19 mouse cellular contexts compared by ENCODE assay signal in genomic region chr12:86124016-86124415, GRCm38 (mm10).
"Had no signal": no experiment of that assay in that cellular context is flagged by ENCODE, and none has a peak within 500 bp of the region (broad histone marks: within the 10 kb centered on the region; RNA-seq: fewer than 3 reads in every experiment).

No protein-coding gene starts in this region.

- H3K4me2 ChIP-seq: limb, embryonic 13.5 days; liver, embryonic 12.5 days; liver, embryonic 15.5 days; lung, embryonic 15.5 days; midbrain, embryonic 11.5 days; neural tube, embryonic 12.5 days; neural tube, embryonic 15.5 days had no signal

- H3K4me3 ChIP-seq: layer of hippocampus, adult 2 months; limb, embryonic 10.5 days; limb, embryonic 13.5 days; liver, embryonic 12.5 days; liver, embryonic 15.5 days; lung, embryonic 15.5 days; neural tube, embryonic 12.5 days; neural tube, embryonic 15.5 days had no signal

- H3K36me3 ChIP-seq: limb, embryonic 10.5 days; liver, embryonic 12.5 days; liver, embryonic 15.5 days; lung, embryonic 15.5 days; neural tube, embryonic 12.5 days; neural tube, embryonic 15.5 days had no signal

- DNase-seq: kidney, postnatal 25 days; layer of hippocampus, adult 9-11 months; liver; lung, adult 18-20 months; lung, postnatal 14 days; lung, postnatal 4 days; midbrain, embryonic 14.5 days; thymus, adult 18-20 months; thymus, postnatal 36 days had no signal

- H3K4me1 ChIP-seq: liver, embryonic 12.5 days; liver, embryonic 15.5 days; lung, embryonic 15.5 days; neural tube, embryonic 12.5 days; neural tube, embryonic 15.5 days had no signal

- H3K27ac ChIP-seq: kidney, postnatal 0 days; layer of hippocampus, adult 2 months; limb, embryonic 10.5 days; limb, embryonic 13.5 days; liver, embryonic 12.5 days; liver, embryonic 15.5 days; lung, embryonic 15.5 days; neural tube, embryonic 12.5 days; neural tube, embryonic 15.5 days had no signal

- ATAC-seq: liver, embryonic 12.5 days had no signal

- H3K9ac ChIP-seq: limb, embryonic 13.5 days; liver, embryonic 12.5 days; liver, embryonic 15.5 days; lung, embryonic 15.5 days; neural tube, embryonic 12.5 days; neural tube, embryonic 15.5 days had no signal

- H3K9me3 ChIP-seq: limb, embryonic 10.5 days; limb, embryonic 13.5 days; liver, embryonic 12.5 days; liver, embryonic 15.5 days; lung, embryonic 15.5 days; neural tube, embryonic 12.5 days; neural tube, embryonic 15.5 days had no signal

- H3K27me3 ChIP-seq: limb, embryonic 13.5 days; liver, embryonic 12.5 days; liver, embryonic 15.5 days; lung, embryonic 15.5 days; neural tube, embryonic 12.5 days; neural tube, embryonic 15.5 days had no signal
